Mouse (Mus musculus): ENCODE results near the gene Trappc2l.

Trappc2l gene

GRCm38 (mm10) chr8:122580926-122581325 lies 30.5 kb upstream of the Trappc2l start:
- DNase-seq (ENCODE audit: low spot score) = no peak

- no peak for DNase-seq (ENCODE audit: low spot score)
These were observed 26.5 kb upstream of the Trappc2l start for GRCm38 (mm10) chr8:122584981-122585380.

GRCm38 (mm10) chr8:122585411-122585891 lies 26.0 kb upstream of the Trappc2l start:
- no peak for DNase-seq (ENCODE audit: low spot score)

GRCm38 (mm10) chr8:122586171-122586570 lies 25.3 kb upstream of the Trappc2l start:
- DNase-seq (ENCODE audit: low spot score) = no peak

GRCm38 (mm10) chr8:122586749-122587148 lies 24.7 kb upstream of the Trappc2l start:
- DNase-seq (ENCODE audit: low spot score) = no peak

- DNase-seq (ENCODE audit: low spot score) = no peak
These were observed 18.2 kb upstream of the Trappc2l start for GRCm38 (mm10) chr8:122593240-122593639.

- DNase-seq (ENCODE audit: low spot score) = no peak
These were observed 17.5 kb upstream of the Trappc2l start for GRCm38 (mm10) chr8:122593783-122594507.

GRCm38 (mm10) chr8:122596031-122596430 lies 15.4 kb upstream of the Trappc2l start:
- DNase-seq (ENCODE audit: low spot score) = no peak

GRCm38 (mm10) chr8:122600666-122601065 lies 10.8 kb upstream of the Trappc2l start:
- no peak for DNase-seq (ENCODE audit: low spot score)

GRCm38 (mm10) chr8:122604640-122605039 lies 6.8 kb upstream of the Trappc2l start:
- DNase-seq (ENCODE audit: low spot score) = no peak

- no peak for DNase-seq (ENCODE audit: low spot score)
These were observed 6.1 kb upstream of the Trappc2l start for GRCm38 (mm10) chr8:122605367-122605766.

GRCm38 (mm10) chr8:122606810-122607209 lies 4.6 kb upstream of the Trappc2l start:
- no peak for DNase-seq (ENCODE audit: low spot score)

- no peak for DNase-seq (ENCODE audit: low spot score)
These were observed 1.2 kb upstream of the Trappc2l start for GRCm38 (mm10) chr8:122610209-122610608.

GRCm38 (mm10) chr8:122610612-122611277 lies 695 bp upstream of the Trappc2l start:
- DNase-seq (ENCODE audit: low spot score) = no peak

GRCm38 (mm10) chr8:122616181-122616905 lies 4.9 kb downstream of the Trappc2l start:
- DNase-seq (ENCODE audit: low spot score) = peak; percentile 52

GRCm38 (mm10) chr8:122617947-122618546 lies 6.6 kb downstream of the Trappc2l start:
- DNase-seq (ENCODE audit: low spot score) = peak; percentile 88

- no peak for DNase-seq (ENCODE audit: low spot score)
These were observed 7.4 kb downstream of the Trappc2l start for GRCm38 (mm10) chr8:122618660-122619378.

- DNase-seq (ENCODE audit: low spot score) = no peak
These were observed 9.0 kb downstream of the Trappc2l start for GRCm38 (mm10) chr8:122620446-122620845.

GRCm38 (mm10) chr8:122622727-122623126 lies 11.3 kb downstream of the Trappc2l start, which contains the start of gene Pabpn1l:
Pabpn1l (minus strand) TSS chr8:122622739.
- no peak for DNase-seq (ENCODE audit: low spot score)

- DNase-seq (ENCODE audit: low spot score) = peak; percentile 27
These were observed 12.6 kb downstream of the Trappc2l start for GRCm38 (mm10) chr8:122623844-122624642.

- DNase-seq (ENCODE audit: low spot score) = no peak
These were observed 13.2 kb downstream of the Trappc2l start for GRCm38 (mm10) chr8:122624653-122625052.

All from lung, postnatal 25 days (tissue).